Mouse (Mus musculus) stomach, embryonic 15.5 days (tissue): Measurements from ENCODE around the gene Cisd3. TPM values are rescaled to one million over a fixed set of nuclear protein-coding genes. Genes with fewer than 3 reads are reported as not detected.

Experiments
- ATAC-seq: fragments of 200-750 bp; cut with Nextera tagmentation; 2 replicates; pipeline ENCODE4 v1.8.0; 2017; ENCODE audit warnings: low read depth, moderate number of reproducible peaks, moderate TSS enrichment; ENCODE audit not compliant: insufficient read depth, low FRiP score
- H3K27ac ChIP-seq: fragments of 300-500 bp; sonication (generic); 2 replicates; pipeline ENCODE4 v1.5.1; 2015; ENCODE audit warnings: mild to moderate bottlenecking, inconsistent platforms
- H3K27me3 ChIP-seq: fragments of 300-500 bp; sonication (generic); replicated peaks from 2 replicates; pipeline ENCODE4 v1.6.1; 2015; ENCODE audit warnings: inconsistent platforms
- H3K36me3 ChIP-seq: fragments of 300-500 bp; sonication (generic); 2 replicates; pipeline ENCODE4 v1.6.1; 2015; ENCODE audit warnings: inconsistent platforms
- H3K4me1 ChIP-seq: fragments of 300-500 bp; sonication (generic); 2 replicates; pipeline ENCODE4 v1.6.1; 2015; ENCODE audit warnings: inconsistent platforms
- H3K4me2 ChIP-seq: fragments of 300-500 bp; sonication (generic); 2 replicates; pipeline ENCODE4 v1.6.1; 2015; ENCODE audit warnings: mild to moderate bottlenecking, inconsistent platforms
- H3K4me3 ChIP-seq: fragments of 300-500 bp; sonication (generic); replicated peaks from 2 replicates; pipeline ENCODE4 v1.5.1; 2015; ENCODE audit warnings: inconsistent platforms
- H3K9ac ChIP-seq: fragments of 300-500 bp; sonication (generic); 2 replicates; pipeline ENCODE4 v1.6.1; 2015; ENCODE audit warnings: inconsistent platforms
- H3K9me3 ChIP-seq: fragments of 300-500 bp; sonication (generic); 2 replicates; pipeline ENCODE4 v1.6.1; 2016; ENCODE audit warnings: inconsistent platforms
- WGBS: fragments of 180-500 bp; shearing (Covaris S2); methylation state at CpG from one replicate; pipeline ENCODE4 v1.1.7; 2015; 5-methylcytosine and 5-hydroxymethylcytosine counted together
- polyA plus RNA-seq: library from polyadenylated mRNA; unstranded; fragments of >200 nt; fragmentation: Nextera tagmentation; extraction: Ambion mirVana; gene quantifications from 2 replicates; pipeline ENCODE4 v1.2.1, GENCODE M21; 2015

Gene Cisd3
- polyA plus RNA-seq, 1 experiment from 2014 or later = 37.2 TPM

GRCm38 (mm10) chr11:97694921-97695711 is 9.5 kb downstream of the Cisd3 start:
- Histone ChIP-seq H3K4me2 (peak overlapping the region; percentile 24), H3K27ac (peak overlapping the region; percentile 76), H3K9me3 (no peaks in the 10 kb centered on the region), H3K27me3 (no peaks in the 10 kb centered on the region), H3K9ac (no peak overlapping the region), H3K4me3 (0 out of 2 replicates have a peak overlapping the region, but pooled peaks have one; percentile 1), H3K36me3 (peaks cover 22% of the 10 kb centered on the region), H3K4me1 (peaks cover 40% of the 10 kb centered on the region)
- 48% methylated on average over 17 of the region's 17 CpGs for WGBS
- ATAC-seq = 0 out of 2 replicates have a peak, but pooled peaks have one; percentile 4

- H3K4me1 ChIP-seq = peaks cover 42% of the 10 kb centered on the region
- 0 out of 2 replicates have a peak overlapping the region, but pooled peaks have one; percentile 1 for H3K4me3 ChIP-seq
- H3K9me3 ChIP-seq = no peaks in the 10 kb centered on the region
- WGBS = 45% methylated on average over 9 of the region's 9 CpGs
- peak overlapping the region; percentile 24 for H3K4me2 ChIP-seq
- H3K9ac ChIP-seq = no peak overlapping the region; the same call in 1 of the 2 replicates
- no peaks in the 10 kb centered on the region for H3K27me3 ChIP-seq
- H3K36me3 ChIP-seq = peaks cover 14% of the 10 kb centered on the region
- peak overlapping the region; percentile 76 for H3K27ac ChIP-seq
- no peak for ATAC-seq
Observed at GRCm38 (mm10) chr11:97695712-97696401, 10.2 kb downstream of the Cisd3 start.

- 74% methylated on average over 8 of the region's 8 CpGs for WGBS
- ATAC-seq = no peak
- Histone ChIP-seq H3K9ac (no peak overlapping the region), H3K4me2 (no peak overlapping the region), H3K27ac (no peak overlapping the region), H3K9me3 (no peaks in the 10 kb centered on the region), H3K4me1 (peaks cover 50% of the 10 kb centered on the region), H3K4me3 (no peak overlapping the region), H3K36me3 (peaks cover 6% of the 10 kb centered on the region), H3K27me3 (no peaks in the 10 kb centered on the region)
Observed at GRCm38 (mm10) chr11:97696669-97697068, 11.0 kb downstream of the Cisd3 start.

- Histone ChIP-seq H3K4me2 (peak overlapping the region; percentile 92), H3K9ac (peak overlapping the region; percentile 82; the same call in 1 of the 2 replicates), H3K4me3 (peak overlapping the region; percentile 89), H3K27ac (peak overlapping the region; percentile 99), H3K36me3 (no peaks in the 10 kb centered on the region), H3K9me3 (no peaks in the 10 kb centered on the region), H3K27me3 (no peaks in the 10 kb centered on the region), H3K4me1 (peaks cover 53% of the 10 kb centered on the region)
- no peak for ATAC-seq
- WGBS = 49% methylated on average over 11 of the region's 11 CpGs
Observed at GRCm38 (mm10) chr11:97697199-97697890, 11.7 kb downstream of the Cisd3 start.

GRCm38 (mm10) chr11:97697891-97698529 is 12.4 kb downstream of the Cisd3 start:
- H3K27me3 ChIP-seq = no peaks in the 10 kb centered on the region
- H3K4me1 ChIP-seq = peaks cover 53% of the 10 kb centered on the region
- no peaks in the 10 kb centered on the region for H3K9me3 ChIP-seq
- WGBS = 3% methylated on average over 14 of the region's 14 CpGs
- peak overlapping the region; percentile 89 for H3K4me3 ChIP-seq
- no peaks in the 10 kb centered on the region for H3K36me3 ChIP-seq
- peak overlapping the region; percentile 99 for H3K27ac ChIP-seq
- peak overlapping the region; percentile 92 for H3K4me2 ChIP-seq
- H3K9ac ChIP-seq = peak overlapping the region; percentile 82; the same call in 1 of the 2 replicates
- ATAC-seq = no peak

- H3K9ac ChIP-seq = peak overlapping the region; percentile 82
- H3K36me3 ChIP-seq = no peaks in the 10 kb centered on the region
- peak overlapping the region; percentile 92 for H3K4me2 ChIP-seq
- H3K27ac ChIP-seq = peak overlapping the region; percentile 99
- peaks cover 55% of the 10 kb centered on the region for H3K4me1 ChIP-seq
- ATAC-seq = no peak
- WGBS = under 1% methylated on average over 52 of the region's 63 CpGs
- H3K4me3 ChIP-seq = peak overlapping the region; percentile 89
- H3K27me3 ChIP-seq = no peaks in the 10 kb centered on the region
- H3K9me3 ChIP-seq = no peaks in the 10 kb centered on the region
Observed at GRCm38 (mm10) chr11:97698741-97699611, 13.3 kb downstream of the Cisd3 start.

- WGBS = 0% methylated on average over 6 of the region's 9 CpGs
- H3K9me3 ChIP-seq = no peaks in the 10 kb centered on the region
- peaks cover 56% of the 10 kb centered on the region for H3K4me1 ChIP-seq
Observed at GRCm38 (mm10) chr11:97699626-97700002, 14.0 kb downstream of the Cisd3 start.

GRCm38 (mm10) chr11:97700003-97700745 is 14.5 kb downstream of the Cisd3 start, which contains the start of gene Pcgf2:
Gene Pcgf2, minus strand, starts transcription at chr11:97700497.
- peak within 1 kb of the TSS; percentile 99 for H3K27ac ChIP-seq
- peak within 1 kb of the TSS; percentile 82 for H3K9ac ChIP-seq
- peaks cover 52% of the 10 kb centered on the region for H3K4me1 ChIP-seq
- peak within 1 kb of the TSS; percentile 92 for H3K4me2 ChIP-seq
- no peaks in the 10 kb centered on the region for H3K27me3 ChIP-seq
- H3K36me3 ChIP-seq = no peaks in the 10 kb centered on the region
- 0 out of 2 replicates have a peak, but pooled peaks have one; percentile 6 for ATAC-seq
- H3K4me3 ChIP-seq = peak within 1 kb of the TSS; percentile 89
- no peaks in the 10 kb centered on the region for H3K9me3 ChIP-seq
- WGBS = under 1% methylated on average over 85 of the region's 85 CpGs

More at GRCm38 (mm10) chr11:97699626-97700002, 14.0 kb downstream of the Cisd3 start:
- H3K27me3 ChIP-seq = no peaks in the 10 kb centered on the region
- H3K4me3 ChIP-seq = peak overlapping the region; percentile 89
- H3K9ac ChIP-seq = peak overlapping the region; percentile 82
- no peaks in the 10 kb centered on the region for H3K36me3 ChIP-seq
- peak overlapping the region; percentile 99 for H3K27ac ChIP-seq
- ATAC-seq = 0 out of 2 replicates have a peak, but pooled peaks have one; percentile 11
- peak overlapping the region; percentile 92 for H3K4me2 ChIP-seq

GRCm38 (mm10) chr11:97700746-97701580 is 15.3 kb downstream of the Cisd3 start:
- peak overlapping the region; percentile 89 for H3K4me3 ChIP-seq
- H3K27ac ChIP-seq = peak overlapping the region; percentile 99
- WGBS = 14% methylated on average over 30 of the region's 30 CpGs
- peak overlapping the region; percentile 92 for H3K4me2 ChIP-seq
- H3K36me3 ChIP-seq = no peaks in the 10 kb centered on the region
- no peaks in the 10 kb centered on the region for H3K9me3 ChIP-seq
- no peaks in the 10 kb centered on the region for H3K27me3 ChIP-seq
- no peak for ATAC-seq
- peaks cover 44% of the 10 kb centered on the region for H3K4me1 ChIP-seq
- peak overlapping the region; percentile 76 for H3K9ac ChIP-seq
